In the genomic region with DNA sequence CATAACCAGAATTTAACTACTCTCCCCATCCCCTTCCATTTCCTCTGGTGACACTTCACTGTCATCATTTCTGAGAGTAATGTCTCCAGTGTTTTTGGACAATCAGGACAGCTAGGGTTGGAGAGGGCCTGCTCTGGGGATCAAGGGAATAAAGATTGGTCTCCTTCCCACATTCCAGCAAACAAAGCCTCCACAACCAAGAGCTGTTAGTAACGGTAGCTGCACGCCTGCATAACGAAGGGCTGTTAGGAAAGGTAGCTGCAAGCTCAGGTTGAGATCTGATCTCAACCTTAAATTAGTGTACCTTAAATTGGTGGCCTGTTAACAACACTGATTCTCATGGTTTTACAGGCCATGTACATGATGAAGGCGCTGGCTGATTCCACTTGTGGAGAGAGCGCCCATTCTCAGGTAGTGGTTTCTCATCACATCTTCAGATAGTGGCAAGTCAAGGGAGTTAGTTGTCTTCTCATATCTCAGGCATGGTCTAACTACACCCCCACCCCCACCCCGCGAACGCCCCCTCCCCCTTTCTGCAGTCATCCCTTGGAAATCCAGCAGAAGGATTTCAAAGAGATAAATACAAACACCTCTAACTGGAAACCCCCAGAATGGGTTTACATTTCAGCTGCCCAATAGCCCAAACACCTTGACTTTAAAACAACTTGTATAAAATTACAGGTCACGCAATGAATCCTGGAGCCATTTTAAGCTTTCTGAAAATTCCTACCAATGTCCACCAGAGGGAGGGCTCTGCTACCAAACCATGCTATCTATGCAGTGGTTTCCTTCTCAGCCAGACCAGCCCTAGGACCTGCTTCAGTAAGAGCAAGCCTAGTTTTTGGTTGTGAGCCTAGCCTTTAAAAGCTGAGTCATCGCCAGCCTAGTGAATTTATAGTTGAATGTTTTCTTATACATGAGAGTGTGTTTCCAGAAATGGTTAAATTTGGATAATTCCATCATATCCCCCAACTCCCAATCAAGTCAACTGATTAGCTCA, we compare ENCODE assay signal across 8 mouse cellular contexts. TPM values are rescaled to one million over a fixed set of nuclear protein-coding genes. Genes with fewer than 3 reads are reported as not detected.
A peak's percentile ranks its signal among the peaks of the same experiment; 100 is the strongest.
DNase-seq lines count a peak whose midpoint lies in the region; ATAC-seq and TF ChIP-seq lines count a peak whose summit lies in the region.

No protein-coding gene starts in this region.

- no peak overlapping the region for H3K4me3 ChIP-seq in heart, embryonic 10.5 days
- no peak overlapping the region for H3K4me3 ChIP-seq in E14TG2a.4 (replicated peaks; ENCODE audit: low read length)
- no peak overlapping the region for H3K4me3 ChIP-seq in neural tube, embryonic 14.5 days (ENCODE audit: low read depth, low read length)

- WGBS in heart, embryonic 10.5 days = 74% methylated on average over 10 of the region's 10 CpGs
- WGBS in neural tube, embryonic 14.5 days = 84% methylated on average over 10 of the region's 10 CpGs

- H3K9me3 ChIP-seq in heart, embryonic 10.5 days = no peaks in the 10 kb centered on the region
- H3K9me3 ChIP-seq in E14TG2a.4 (ENCODE audit: low read length) = no peaks in the 10 kb centered on the region
- H3K9me3 ChIP-seq in neural tube, embryonic 14.5 days (ENCODE audit: control insufficient read depth, low read length) = no peaks in the 10 kb centered on the region

- TF ChIP-seq CTCF in E14TG2a.4 (conservative IDR thresholded peaks at IDR 0.05; ENCODE audit: low read length) = peak; percentile 66

- H3K9ac ChIP-seq in neural tube, embryonic 14.5 days (replicated peaks; ENCODE audit: low read depth, low read length) = no peak overlapping the region

- H3K27me3 ChIP-seq in heart, embryonic 10.5 days (ENCODE audit: insufficient read depth, poor library complexity, severe bottlenecking) = no peaks in the 10 kb centered on the region
- H3K27me3 ChIP-seq in E14TG2a.4 (ENCODE audit: insufficient read depth, low read length) = no peaks in the 10 kb centered on the region
- no peaks in the 10 kb centered on the region for H3K27me3 ChIP-seq in neural tube, embryonic 14.5 days (ENCODE audit: control insufficient read depth, insufficient read depth, low read length)

- H3K36me3 ChIP-seq in heart, embryonic 10.5 days = peaks cover 16% of the 10 kb centered on the region; the same call in 1 of the 2 replicates
- peaks cover 28% of the 10 kb centered on the region for H3K36me3 ChIP-seq in E14TG2a.4 (ENCODE audit: insufficient read depth, low read length)
- H3K36me3 ChIP-seq in neural tube, embryonic 14.5 days (ENCODE audit: control insufficient read depth, insufficient read depth, low read length) = peaks cover 8% of the 10 kb centered on the region; the same call in 1 of the 2 replicates

- no peak overlapping the region for H3K4me2 ChIP-seq in neural tube, embryonic 14.5 days (ENCODE audit: low read depth, low read length)

- ATAC-seq in hematopoietic stem cell, adult 5-6 weeks (replicated peaks in 1 of 2; ENCODE audit: insufficient read depth in 1 of 2, low FRiP score in 2 of 2, low TSS enrichment in 1 of 2, low read depth in 1 of 2, poor library complexity in 2 of 2, severe bottlenecking in 2 of 2) = peak; percentile 78 to 84
- ATAC-seq in neural tube, embryonic 14.5 days (ENCODE audit: low read depth) = peak; percentile 89

- H3K4me1 ChIP-seq in heart, embryonic 10.5 days = peaks cover 4% of the 10 kb centered on the region; the same call in 1 of the 2 replicates
- 0 out of 2 replicates have a peak, but pooled peaks cover 4% of the 10 kb centered on the region for H3K4me1 ChIP-seq in E14TG2a.4 (replicated peaks; ENCODE audit: low read depth, low read length)
- H3K4me1 ChIP-seq in neural tube, embryonic 14.5 days (ENCODE audit: control insufficient read depth, insufficient read depth, low read length) = no peaks in the 10 kb centered on the region

- intact Hi-C loops in left cerebral cortex, postnatal 10 days (cut with DNase I) = loop anchor here (5.0 kb wide), 2 partner anchors 429 to 494 kb away; partner anchors contain the start of gene Sesn3

- no peak overlapping the region for H3K27ac ChIP-seq in heart, embryonic 10.5 days
- H3K27ac ChIP-seq in neural tube, embryonic 14.5 days (ENCODE audit: low read depth, low read length) = no peak overlapping the region

- peak; percentile 25 for DNase-seq in heart, adult 8-10 months (ENCODE audit: low spot score)
- no peak for DNase-seq in heart, embryonic 10.5 days (ENCODE audit: low spot score)
- peak; percentile 26 for DNase-seq in c-Kit-positive CD71-negative TER-119-negative erythroid progenitor cells, embryonic 14.5 days (ENCODE audit: low read depth)
- DNase-seq in left cerebral cortex, postnatal 10 days (ENCODE audit: extremely low spot score in 1 of 2, low spot score in 2 of 2) = peak; percentile 30 to 46
- DNase-seq in spleen, postnatal 4 days (ENCODE audit: low spot score in 2 of 2) = no peak

RNA-seq across cellular contexts. Expression of gene Fam76b, which starts 21.3 kb away (rescaled TPM):
- total RNA-seq in heart, adult 8-10 months (2022) = 1 to 10 TPM; 5.8 to 9.7 (median 7.3) TPM
- polyA plus RNA-seq in heart, embryonic 10.5 days (2016; fragmentation: Nextera tagmentation; extraction: Ambion mirVana) = 14.2 and 18.9 TPM in 2 replicates
- total RNA-seq in hematopoietic stem cell, adult 5-6 weeks (2017) = 59.9 and 94.0 TPM in 2 replicates
- total RNA-seq in left cerebral cortex, postnatal 10 days (2021) = 10 to 100 TPM; 23.7 to 26.2 TPM
- 22.8 and 27.2 TPM in 2 replicates for polyA plus RNA-seq in neural tube, embryonic 14.5 days (2014; fragmentation: Nextera tagmentation; extraction: Ambion mirVana)

RNA-seq across cellular contexts. Expression of gene Cep57, which starts 21.9 kb away (rescaled TPM):
- 10 to 100 TPM in 2 of 4 experiments, 1 to 10 TPM in 2; 7.0 to 13.4 (median 9.4) TPM for total RNA-seq in heart, adult 8-10 months (2022)
- 40.1 and 49.2 TPM in 2 replicates for polyA plus RNA-seq in heart, embryonic 10.5 days (2016; fragmentation: Nextera tagmentation; extraction: Ambion mirVana)
- 88.6 and 93.5 TPM in 2 replicates for total RNA-seq in hematopoietic stem cell, adult 5-6 weeks (2017)
- 10 to 100 TPM; 17.2 to 18.0 TPM for total RNA-seq in left cerebral cortex, postnatal 10 days (2021)
- 39.0 and 46.4 TPM in 2 replicates for polyA plus RNA-seq in neural tube, embryonic 14.5 days (2014; fragmentation: Nextera tagmentation; extraction: Ambion mirVana)

Comparison
In these comparisons a context has a peak if more than half of its experiments do, and no peak if none do; other contexts are left out.
1. DNase-seq: peak in heart, adult 8-10 months (single experiment), c-Kit-positive CD71-negative TER-119-negative erythroid progenitor cells, embryonic 14.5 days (single experiment) and left cerebral cortex, postnatal 10 days (2 of 2); none in heart, embryonic 10.5 days (single experiment) and spleen, postnatal 4 days (0 of 2).